Mouse (Mus musculus): ENCODE measurements at regions not wholly inside any gene's neighbourhood (a gene's known extent, or its start where the extent isn't known, plus 50 kb on each side); places are given as distances from the start of the nearest gene placed in this dataset.

- no peak for DNase-seq (ENCODE audit: low read depth)
These were observed 1866.1 kb upstream of the Lrrc6 start for GRCm38 (mm10) chr15:68366816-68367215.

GRCm38 (mm10) chr15:68363058-68363735 lies 1862.5 kb upstream of the Lrrc6 start:
- DNase-seq (ENCODE audit: low read depth), result peak; percentile 95

GRCm38 (mm10) chr15:68362081-68363057 lies 1861.7 kb upstream of the Lrrc6 start:
- DNase-seq (ENCODE audit: low read depth), result peak; percentile 40

GRCm38 (mm10) chr15:68360956-68361908 lies 1860.5 kb upstream of the Lrrc6 start:
- DNase-seq (ENCODE audit: low read depth), result peak; percentile 21

GRCm38 (mm10) chr15:68359496-68359895 lies 1858.8 kb upstream of the Lrrc6 start:
- DNase-seq (ENCODE audit: low read depth), result no peak

GRCm38 (mm10) chr15:68355957-68356356 lies 1855.2 kb upstream of the Lrrc6 start:
- no peak for DNase-seq (ENCODE audit: low read depth)

GRCm38 (mm10) chr15:68344652-68345051 lies 1843.9 kb upstream of the Lrrc6 start:
- no peak for DNase-seq (ENCODE audit: low read depth)

- DNase-seq (ENCODE audit: low read depth), result no peak
These were observed 1841.8 kb upstream of the Lrrc6 start for GRCm38 (mm10) chr15:68342542-68342941.

GRCm38 (mm10) chr15:68341056-68341455 lies 1840.3 kb upstream of the Lrrc6 start:
- no peak for DNase-seq (ENCODE audit: low read depth)

GRCm38 (mm10) chr15:68337264-68337663 lies 1836.6 kb upstream of the Lrrc6 start:
- DNase-seq (ENCODE audit: low read depth), result no peak

- DNase-seq (ENCODE audit: low read depth), result no peak
These were observed 1835.1 kb upstream of the Lrrc6 start for GRCm38 (mm10) chr15:68335837-68336236.

GRCm38 (mm10) chr15:68316116-68316515 lies 1815.4 kb upstream of the Lrrc6 start:
- DNase-seq (ENCODE audit: low read depth), result no peak

Measured in c-Kit-positive CD71-positive TER-119-negative erythroid progenitor cells, embryonic 14.5 days (primary cell).